Mouse (Mus musculus) WW6 (cell line): ENCODE measurements around the gene Rabgap1l.

Experiments used
- DNase-seq: peaks from one replicate; pipeline ENCODE4 v3.0.0-alpha.2; 2013; ENCODE audit warnings: low read depth, low spot score

Rabgap1l gene

DNA sequence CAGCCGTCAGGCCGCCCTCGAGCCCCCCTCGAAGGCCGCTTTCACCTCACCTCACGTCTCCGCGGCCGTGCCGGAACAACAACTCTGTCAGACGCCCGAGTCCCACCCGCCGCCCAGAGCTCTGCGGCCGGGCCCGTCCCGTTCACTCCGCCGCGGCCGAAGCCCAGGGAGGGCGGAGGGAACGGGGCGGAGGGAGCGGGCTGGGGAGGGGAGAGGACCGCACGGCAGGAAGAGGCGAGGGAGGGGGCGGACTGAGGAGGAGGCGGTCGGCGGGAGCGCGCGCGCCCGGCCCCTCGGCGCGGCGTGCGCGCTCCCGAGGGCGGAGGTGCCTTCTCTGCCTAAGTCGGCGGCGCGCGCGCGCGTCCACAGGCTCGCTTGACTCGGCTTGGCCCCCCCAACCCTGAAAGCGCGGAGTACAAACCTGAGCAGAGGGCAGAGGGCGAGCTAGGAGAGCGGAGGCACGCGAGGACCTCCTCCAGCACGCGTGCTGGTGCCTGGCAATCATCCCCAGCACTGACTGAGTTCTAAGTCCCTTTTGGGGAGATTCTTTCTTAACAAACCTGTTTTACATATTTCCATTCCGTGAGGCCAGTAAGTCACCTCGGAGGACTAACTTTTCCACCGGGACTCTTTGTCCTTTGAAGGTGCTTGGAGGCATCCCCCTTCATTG is at the start of gene Rabgap1l:
Gene Rabgap1l (minus strand): TSS at position 526 of the 670 bp plus-strand sequence.
- DNase-seq, result peak; percentile 56

DNA sequence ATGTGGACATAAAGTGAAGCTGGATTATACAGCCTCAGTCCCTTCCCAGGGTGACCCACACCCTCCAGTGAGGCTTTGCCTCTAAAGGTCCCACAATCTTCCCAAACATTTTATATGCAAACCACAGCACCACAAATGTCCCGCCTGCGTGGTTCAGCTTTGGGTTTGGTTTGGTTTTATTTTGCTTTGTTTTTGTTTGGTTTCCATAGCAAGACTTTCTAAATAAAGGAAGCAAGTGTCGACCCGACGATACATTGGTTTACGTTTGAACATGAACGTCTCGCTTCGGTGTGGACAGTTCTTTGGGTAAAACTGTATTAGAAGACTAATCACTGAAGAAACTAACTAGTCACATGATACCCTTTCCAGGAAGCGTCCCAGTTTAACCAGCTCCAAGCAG is 49.6 kb upstream of the Rabgap1l start:
- DNase-seq, result no peak

DNA sequence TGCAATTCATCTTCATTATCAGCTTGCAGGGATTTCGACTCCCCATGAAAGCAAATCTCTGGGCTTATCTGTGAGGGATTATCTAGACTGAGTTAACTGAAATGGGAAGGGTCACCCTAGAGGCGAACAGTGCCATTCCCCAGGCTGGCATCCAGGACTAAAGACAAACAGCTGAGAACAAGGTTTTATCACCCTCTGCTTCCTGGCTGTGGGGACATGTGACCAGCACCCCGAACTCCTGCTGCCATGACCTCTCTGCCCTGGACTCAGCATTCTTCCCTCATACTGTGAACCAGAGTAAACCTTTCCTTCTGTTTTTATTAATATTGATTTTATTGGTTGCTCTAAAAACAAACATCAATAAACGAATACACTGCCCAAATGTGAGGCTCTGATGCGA is 47.6 kb upstream of the Rabgap1l start:
- DNase-seq, result no peak

DNA sequence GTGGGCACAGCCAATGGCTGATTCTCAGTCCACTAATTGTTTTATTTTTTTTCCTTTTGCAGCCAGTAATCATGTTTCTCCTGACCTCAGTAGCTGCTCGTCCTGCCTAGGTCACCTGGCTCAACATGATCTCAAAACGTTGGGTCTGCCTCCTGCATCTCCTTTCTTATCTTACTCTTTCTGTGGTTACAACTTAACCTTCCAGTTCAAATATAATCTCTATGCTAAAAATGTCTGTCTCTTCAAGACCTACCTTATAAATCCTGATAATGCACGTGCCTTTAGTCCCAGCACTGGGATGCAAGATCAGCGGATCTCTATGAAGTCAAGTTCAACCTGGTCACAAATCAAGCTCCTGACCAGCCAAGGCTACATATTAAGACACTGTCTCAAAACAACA is 46.1 kb upstream of the Rabgap1l start:
- no peak for DNase-seq

DNA sequence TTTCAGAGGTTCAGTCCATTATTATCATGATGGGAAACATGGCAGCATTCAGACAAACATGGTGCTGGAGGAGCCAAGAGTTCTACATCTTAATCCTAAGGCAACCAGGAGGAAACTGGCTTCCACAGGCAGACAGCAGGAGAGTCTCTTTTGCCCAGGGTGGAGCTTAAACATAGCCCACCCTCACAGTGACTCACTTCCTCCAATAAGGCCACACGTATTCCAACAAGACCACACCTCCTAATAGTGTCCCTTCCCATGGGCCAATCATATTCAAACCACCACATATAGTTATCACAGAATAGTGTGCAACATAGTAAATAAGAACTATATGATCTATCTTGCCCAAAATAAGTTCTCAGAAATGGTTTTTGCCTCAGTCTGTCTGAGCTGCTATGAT is 41.4 kb upstream of the Rabgap1l start:
- DNase-seq, result no peak

DNA sequence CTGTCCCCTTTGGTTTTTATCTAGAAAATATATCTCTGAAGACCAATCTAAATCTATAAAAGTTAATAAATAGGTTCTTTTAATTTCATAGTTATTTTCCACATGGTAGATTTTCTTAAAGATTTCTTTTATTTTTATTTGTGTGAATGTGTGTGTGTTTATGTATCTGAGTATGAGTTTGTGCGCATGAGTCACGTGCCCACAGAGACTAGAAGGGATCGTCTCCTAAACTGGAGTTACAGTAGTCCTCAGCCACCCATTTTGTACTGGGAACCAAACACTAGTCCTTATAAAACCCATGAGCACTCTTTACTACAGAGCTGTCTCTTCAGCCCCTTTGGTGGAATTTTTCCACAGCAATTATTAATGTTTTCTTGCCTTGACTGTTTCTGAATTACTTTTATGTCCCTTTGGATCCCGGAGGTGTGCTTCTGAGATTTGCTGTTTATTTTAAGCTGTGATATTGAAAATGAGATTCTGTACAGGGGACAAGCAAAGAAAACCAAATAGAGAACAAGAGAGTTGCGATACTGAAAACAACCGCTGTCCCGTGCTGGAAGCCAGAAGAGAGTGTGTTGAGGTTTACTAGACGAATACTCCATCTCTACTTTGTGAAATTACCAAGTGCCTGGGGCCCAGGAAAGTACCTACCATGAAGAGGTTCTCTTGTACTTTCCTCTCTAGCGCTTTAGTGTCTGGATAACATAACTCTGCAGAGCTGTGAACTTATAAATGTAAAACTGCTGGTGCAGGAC is 39.4 kb upstream of the Rabgap1l start:
- DNase-seq, result no peak

DNA sequence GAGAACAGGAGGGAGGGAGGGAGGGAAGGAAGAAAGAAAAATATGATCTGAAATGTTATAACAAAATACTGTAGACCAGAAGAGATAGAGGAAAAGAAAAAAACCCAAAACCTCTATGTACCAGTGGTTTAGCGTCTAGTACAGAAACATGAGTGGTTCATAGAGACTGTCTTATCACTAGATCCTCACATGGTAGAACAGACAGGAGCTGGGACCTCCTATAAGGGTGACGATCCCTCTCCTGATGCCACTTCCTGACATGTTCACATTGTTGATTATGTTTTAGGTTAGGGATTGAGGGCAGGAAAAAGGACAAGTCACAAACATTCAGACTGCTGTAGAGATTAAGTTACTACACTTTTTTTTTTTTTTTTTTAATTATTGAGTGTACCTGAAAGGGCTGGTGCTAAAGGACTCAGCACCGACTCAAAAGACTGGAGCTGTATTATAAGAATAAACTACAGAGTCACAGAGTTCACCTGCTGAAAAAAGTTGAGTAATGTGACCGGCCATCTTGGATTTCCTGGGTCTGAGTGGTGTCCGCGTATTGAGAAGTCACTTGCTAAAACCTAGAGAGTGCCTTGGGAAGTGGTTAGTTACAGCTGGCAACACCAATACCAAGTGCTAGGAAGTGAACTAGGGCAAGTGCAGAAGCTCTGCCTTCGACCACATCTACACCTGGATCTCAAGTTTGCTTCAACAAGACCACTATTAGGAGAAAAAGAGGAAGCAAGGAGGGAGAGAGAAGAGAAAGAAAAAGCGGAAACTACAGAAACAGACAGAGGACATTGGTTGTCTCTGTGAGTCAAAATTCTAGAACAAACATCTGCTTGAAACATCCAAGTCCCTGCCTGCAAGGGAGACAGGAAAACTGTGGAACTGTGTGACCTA is 37.8 kb upstream of the Rabgap1l start:
- no peak for DNase-seq

DNA sequence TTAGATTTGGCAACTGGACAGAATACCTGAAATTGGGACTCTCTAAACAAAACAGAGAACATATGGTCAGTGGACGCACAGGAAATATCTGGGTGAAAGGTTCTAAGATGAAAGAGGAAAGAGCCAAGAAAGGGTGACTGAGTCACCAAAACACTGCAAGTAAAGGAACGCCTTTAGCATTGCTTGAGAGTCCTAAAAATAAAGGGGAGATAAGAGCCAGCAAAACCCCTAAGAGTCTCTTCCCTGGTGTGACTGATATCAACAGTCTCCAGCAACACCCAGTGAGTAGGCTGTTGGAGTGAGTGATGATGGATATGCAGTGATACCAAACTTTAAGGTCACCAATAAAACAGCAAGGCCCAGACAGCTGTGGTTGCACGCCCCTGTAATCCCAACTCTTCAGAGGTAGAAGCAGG is 32.4 kb upstream of the Rabgap1l start:
- no peak for DNase-seq

DNA sequence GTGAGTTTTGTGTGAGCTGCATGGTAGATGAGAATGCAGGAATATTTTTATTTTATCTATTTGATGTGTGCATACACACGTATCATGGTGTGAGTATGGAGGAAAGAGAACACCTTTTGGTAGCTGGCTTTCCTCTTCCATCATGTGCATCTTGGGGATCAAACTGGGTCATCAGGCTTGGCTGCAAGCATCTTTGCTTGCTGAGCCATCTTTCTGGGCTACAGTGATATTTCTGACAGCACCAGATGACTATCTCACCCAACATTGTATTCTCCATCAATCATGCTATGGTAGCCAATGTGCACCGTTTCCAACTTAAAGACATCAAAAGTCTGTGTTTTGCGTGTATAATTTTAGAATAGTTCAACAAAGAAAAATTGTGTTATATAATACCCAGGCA is 30.6 kb upstream of the Rabgap1l start:
- DNase-seq, result no peak

DNA sequence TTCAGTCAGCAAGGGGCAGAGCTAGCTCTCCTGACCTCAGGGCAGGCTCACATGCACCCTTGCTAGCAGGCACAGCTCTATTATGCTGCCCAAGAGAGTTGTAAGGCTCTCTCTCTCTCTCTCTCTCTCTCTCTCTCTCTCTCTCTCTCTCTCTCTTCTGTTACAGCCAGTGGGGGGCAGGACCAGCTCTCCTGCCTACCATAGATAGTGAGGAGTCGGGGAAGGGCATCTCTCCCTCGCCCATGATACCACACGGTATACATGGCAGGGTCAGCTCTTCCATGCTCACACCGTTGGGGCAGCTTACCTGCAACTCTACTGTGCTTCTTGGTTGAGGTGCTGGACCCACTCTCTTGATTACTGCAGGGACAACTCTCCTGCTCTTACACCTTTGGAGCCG is 21.2 kb upstream of the Rabgap1l start:
- DNase-seq, result no peak

DNA sequence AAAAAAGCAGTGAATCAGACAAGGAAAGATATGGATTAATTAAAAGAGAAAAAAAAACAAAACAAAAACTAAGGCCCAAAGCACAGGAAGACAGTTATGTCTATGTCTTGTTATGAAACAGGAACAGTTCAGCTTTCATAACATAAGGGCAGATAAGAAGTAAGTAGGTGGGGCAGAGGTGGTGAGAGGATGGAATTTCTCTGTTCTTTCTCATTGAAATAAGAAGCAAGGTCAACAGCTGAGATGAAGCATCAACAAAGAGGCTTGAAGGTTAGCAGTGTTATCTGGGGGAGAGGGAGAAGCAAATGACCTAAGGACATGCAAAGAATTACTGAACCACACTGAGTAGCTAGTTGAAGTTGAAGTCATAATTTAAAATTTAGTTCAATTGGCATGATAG is 19.4 kb upstream of the Rabgap1l start:
- DNase-seq, result no peak

DNA sequence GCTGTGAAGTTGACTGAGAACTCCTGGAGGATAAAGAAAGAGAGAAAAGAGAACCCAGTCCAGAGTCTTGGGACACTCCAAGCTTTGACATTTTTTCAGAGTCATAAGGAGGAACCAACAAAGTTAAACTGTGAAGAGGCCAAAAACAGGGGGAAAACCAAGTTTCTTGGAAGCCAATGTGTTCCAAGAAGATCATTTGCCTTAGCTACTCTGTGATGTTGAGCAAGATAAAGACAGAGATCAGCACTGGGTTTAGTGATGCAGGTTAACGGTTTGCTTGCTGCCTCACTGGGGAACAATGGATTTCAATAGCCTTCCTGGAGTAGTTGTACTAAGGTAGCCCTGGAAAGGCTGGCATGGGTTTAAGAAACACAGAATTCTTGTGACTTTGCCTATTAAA is 18.9 kb upstream of the Rabgap1l start:
- no peak for DNase-seq

DNA sequence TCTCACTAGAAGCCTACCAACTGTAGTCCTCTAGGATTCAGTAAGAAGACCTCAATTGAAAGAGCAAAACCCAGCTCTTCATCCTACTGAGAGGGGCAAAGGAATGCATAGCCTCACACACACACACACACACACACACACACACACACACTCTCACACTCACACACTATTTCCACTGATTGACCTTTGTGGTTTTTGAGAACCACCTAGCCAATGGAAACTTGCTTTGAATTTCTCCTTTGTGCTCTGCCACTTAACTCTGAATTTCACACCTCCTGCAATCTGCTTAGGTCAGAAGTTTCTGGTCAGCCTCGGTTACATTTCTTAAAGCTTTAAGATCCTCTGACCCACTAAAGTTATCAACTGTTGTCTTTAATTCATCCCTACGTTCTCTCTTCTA is 12.3 kb upstream of the Rabgap1l start:
- DNase-seq, result no peak

DNA sequence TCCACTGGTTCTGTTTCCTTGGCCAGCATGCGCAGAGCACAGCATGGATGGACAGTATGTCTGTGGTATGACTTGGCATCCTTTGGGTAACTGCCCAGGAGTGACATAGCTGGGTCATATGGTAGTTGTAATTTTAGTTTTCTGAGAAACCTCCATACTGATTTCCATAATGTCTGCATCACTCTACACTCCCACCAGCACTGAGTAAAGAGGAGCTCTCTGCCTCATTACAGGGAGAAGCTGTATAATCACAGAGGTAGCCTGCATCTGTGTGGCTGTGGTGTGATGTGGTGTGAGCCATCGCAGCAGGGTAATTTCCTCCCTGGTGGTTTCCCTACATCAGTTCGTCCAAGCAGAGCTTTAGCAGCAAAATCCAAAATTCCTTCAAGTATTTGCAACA is 7.0 kb upstream of the Rabgap1l start:
- DNase-seq, result no peak

DNA sequence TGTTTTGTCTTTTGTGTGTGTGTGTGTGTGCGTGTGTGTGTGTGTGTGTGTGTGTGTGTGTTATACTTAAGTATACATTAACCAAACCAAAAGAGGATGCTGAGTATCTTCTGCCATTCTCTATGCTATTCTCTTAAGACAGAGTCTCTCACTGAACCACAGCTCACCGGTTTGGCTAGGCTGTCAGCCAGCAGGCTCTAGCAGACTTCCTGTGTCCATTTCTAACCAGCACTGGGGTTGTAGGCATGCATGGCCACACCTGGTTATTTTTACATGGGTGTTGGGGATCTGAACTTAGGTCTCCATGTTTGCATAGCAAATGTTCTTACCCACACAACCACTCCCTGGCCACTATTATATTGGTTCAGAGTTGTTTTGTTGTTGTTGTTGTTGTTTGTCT is 2.0 kb upstream of the Rabgap1l start:
- no peak for DNase-seq

DNA sequence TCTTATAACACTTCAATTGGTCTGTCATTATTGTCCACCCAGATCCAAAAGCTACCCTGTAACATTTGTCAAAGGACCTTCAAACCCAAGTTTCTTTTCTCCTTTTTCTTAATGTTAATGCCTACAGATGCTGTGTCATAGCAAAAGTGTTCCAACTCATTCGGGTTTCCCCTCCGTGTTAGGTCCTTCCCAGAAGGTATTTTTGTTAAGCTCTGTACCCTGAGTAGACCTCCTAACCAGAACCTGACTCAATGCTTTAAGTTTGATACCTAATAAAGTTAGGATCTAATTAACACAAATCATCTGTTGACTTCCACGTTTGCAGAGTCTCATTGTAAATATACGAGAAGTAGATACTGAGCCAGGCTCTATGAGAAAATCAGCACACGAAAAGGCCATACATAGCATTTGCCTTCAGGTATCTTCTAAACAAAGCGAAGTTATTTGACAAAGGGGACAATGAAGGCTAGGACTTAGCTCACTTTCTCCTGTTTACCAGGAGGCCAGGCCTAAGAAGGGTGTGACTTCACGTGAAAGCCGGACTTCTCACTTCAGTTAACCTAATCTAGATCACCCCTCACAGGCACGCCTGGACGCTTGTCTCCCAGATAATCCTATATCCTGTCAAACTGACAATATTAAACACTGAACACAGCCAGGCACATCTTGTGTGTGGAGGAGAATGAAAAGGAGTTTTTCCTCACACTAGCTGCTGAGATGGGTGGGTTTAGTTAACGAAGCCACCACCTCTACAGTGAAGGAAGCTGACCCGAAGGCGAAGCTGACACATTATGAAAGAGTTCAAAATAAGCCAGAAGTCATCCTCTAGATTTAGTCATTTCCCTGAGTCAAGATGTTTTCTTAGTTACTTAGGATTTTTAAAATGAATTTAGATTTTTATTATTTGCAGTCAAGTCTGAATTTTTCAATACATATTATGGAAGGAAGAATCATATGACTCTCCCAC is 1.1 kb upstream of the Rabgap1l start:
- no peak for DNase-seq

DNA sequence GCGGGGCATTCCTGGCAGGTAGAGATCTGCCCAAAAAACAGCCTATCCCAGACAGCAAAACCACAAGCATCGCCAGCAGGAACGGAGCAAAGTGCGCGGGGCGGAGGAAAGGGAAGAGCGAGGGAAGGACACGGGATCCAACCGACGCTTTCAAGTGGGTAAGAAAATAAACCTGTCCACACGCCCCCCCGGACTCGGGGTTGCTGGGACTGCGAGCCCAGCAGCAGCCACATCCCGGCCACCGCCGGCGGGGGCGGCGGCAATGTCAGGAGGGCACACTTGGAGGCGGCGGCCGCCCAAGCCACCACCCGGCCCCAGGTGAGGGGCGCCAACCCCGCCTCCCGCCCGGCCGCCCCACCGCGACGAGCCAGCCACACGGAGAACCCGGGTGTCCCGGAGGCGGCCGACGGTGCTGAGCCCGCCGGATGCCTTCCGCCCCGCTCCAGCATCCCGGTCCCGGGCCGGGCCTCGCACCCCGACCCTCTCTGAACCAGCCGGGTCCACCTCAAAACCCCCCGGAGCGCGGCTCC is 790 bp downstream of the Rabgap1l start:
- DNase-seq, result no peak

DNA sequence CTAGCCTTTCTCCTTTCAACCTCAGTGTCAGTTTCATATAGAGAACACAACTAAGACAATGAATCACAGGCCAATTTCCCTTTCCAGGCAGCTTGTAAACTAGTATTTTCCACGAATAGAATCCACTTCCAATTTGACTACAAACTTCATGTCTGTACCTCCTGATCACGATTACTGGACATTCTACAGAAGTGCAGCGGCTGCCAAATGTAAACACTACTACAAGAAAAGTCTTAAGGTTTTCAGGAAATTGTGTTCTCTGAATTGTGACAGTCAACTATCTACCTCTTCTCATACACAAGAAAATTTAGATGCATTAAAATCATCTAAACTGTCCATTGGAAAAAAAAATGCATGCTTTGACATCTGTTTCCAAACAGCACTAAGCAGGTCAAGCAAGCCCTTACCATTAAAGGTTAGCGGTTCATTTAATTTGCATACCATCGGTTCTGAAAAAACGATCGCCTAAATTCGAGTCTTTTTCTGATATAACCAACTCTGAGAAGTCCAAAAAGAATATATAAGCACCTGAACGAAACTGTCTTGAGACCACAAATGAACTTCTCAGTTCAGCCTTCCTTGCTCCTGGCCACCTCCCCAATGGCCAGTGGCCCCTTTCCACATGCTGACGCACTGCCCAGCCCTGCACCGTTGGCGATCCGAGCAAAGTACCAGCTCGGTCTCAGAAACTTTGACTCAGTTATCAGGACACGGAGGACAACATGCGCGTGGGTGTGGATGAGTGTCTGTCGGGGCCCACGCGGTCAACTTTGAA is 1.4 kb downstream of the Rabgap1l start:
- no peak for DNase-seq

DNA sequence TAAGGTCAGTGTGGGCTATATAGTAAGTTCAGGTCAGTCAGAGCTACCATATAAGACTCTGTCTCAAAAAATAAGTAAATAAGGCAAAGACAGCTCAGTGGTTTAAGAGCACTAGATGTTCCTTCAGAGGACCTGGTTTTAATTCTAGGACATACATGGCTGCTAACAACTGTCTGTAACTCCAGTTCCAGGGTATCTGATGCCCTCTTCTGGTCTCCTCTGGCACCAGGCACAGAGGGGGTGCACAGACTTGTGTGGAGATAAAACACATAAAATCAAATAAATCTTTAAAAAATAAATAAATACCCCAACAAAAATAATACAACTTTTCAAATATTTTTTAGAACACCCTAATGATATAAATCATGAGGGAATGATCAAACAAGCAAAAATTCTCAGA is 2.4 kb downstream of the Rabgap1l start:
- no peak for DNase-seq

DNA sequence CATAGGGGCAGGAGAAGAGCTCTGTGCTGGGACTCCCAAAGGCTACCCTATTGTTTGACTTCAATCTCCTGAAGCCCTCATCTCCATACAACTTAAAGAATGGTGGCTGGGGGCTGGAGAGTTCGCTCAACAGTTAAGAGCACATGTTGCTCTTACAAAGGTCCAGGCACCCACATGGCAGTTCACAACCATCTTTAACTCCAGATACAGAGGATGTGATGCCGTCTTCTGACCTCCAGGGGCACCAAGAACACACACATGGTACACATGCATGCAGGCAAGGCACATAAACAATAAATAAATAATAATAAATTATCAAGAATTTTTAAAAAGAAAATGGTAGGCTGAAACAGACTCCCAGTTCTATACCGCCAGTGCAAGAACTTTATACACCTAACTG is 3.1 kb downstream of the Rabgap1l start:
- no peak for DNase-seq
